Mouse (Mus musculus) c-Kit-positive CD71-negative TER-119-negative erythroid progenitor cells, embryonic 14.5 days (primary cell): ENCODE data around the gene Il11.
"Not testable (repeated sequence)": the region's sequence is repeated elsewhere in the genome, so short reads cannot be mapped to it uniquely, and the experiment has no call there.

Experiments
- DNase-seq: peaks from one replicate; pipeline ENCODE4 v3.0.0-alpha.2; 2013; ENCODE audit warnings: low read depth

Gene Il11

GRCm38 (mm10) chr7:4782759-4783158 is at the start of gene Il11, which contains the start of gene Tmem190:
Il11 (minus strand) TSS chr7:4782859.
Tmem190 (plus strand) TSS chr7:4782937.
- DNase-seq = no peak

GRCm38 (mm10) chr7:4830476-4830875 is 47.8 kb upstream of the Il11 start:
- no peak for DNase-seq

- DNase-seq = no peak
Observed at GRCm38 (mm10) chr7:4825365-4825764, 42.7 kb upstream of the Il11 start.

- DNase-seq = no peak
Observed at GRCm38 (mm10) chr7:4822162-4822907, 39.7 kb upstream of the Il11 start.

GRCm38 (mm10) chr7:4821690-4822089 is 39.0 kb upstream of the Il11 start:
- DNase-seq = no peak

- not testable (repeated sequence) for DNase-seq
Observed at GRCm38 (mm10) chr7:4820925-4821324, 38.3 kb upstream of the Il11 start.

GRCm38 (mm10) chr7:4816559-4816958 is 33.9 kb upstream of the Il11 start:
- no peak for DNase-seq

- no peak for DNase-seq
Observed at GRCm38 (mm10) chr7:4813105-4813791, 30.6 kb upstream of the Il11 start.

- peak; percentile 97 for DNase-seq
Observed at GRCm38 (mm10) chr7:4812303-4813104, 29.8 kb upstream of the Il11 start, which contains the start of gene Ube2s. Ube2s (minus strand) TSS chr7:4812590.

GRCm38 (mm10) chr7:4811842-4812302 is 29.2 kb upstream of the Il11 start:
- DNase-seq = no peak

GRCm38 (mm10) chr7:4811131-4811530 is 28.5 kb upstream of the Il11 start:
- DNase-seq = not testable (repeated sequence)

GRCm38 (mm10) chr7:4806716-4807115 is 24.1 kb upstream of the Il11 start:
- no peak for DNase-seq

- DNase-seq = no peak
Observed at GRCm38 (mm10) chr7:4802247-4802646, 19.6 kb upstream of the Il11 start.

GRCm38 (mm10) chr7:4795767-4796433 is 13.2 kb upstream of the Il11 start:
- DNase-seq = no peak

- DNase-seq = no peak
Observed at GRCm38 (mm10) chr7:4794631-4795168, 12.0 kb upstream of the Il11 start.

GRCm38 (mm10) chr7:4793674-4794073 is 11.0 kb upstream of the Il11 start:
- DNase-seq = no peak

- not testable (repeated sequence) for DNase-seq
Observed at GRCm38 (mm10) chr7:4793248-4793647, 10.6 kb upstream of the Il11 start.

- peak; percentile 97 for DNase-seq
Observed at GRCm38 (mm10) chr7:4792278-4793212, 9.9 kb upstream of the Il11 start, which contains the start of gene Rpl28. Rpl28 (plus strand) TSS chr7:4792874.

- DNase-seq = no peak
Observed at GRCm38 (mm10) chr7:4789436-4789935, 6.8 kb upstream of the Il11 start, which contains the start of gene Tmem238. Tmem238 (minus strand) TSS chr7:4789656.
